Mouse (Mus musculus): ENCODE measurements around the gene Olfr1256.

Gene Olfr1256

DNA sequence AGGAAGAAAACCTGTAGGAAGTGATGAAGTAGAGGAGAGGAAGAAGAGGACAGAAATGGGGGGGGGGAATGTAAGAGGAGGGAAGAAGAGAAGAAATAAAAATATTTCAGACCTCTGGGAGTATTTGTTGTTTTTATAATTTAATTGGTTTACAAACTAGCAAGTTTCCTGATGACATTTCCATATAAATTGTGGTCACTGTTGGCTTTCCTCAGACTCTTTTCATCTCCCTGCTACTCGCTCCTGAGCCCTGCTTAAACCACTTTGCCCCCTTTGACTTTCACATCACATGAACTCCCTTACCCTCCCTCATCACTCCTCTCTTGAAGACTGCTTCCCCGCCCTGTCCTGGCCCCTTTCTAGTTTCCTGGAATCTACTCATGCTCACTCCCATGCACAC is at the start of gene Olfr1256:
Gene Olfr1256, minus strand, starts transcription at position 101 of the 400 bp plus-strand sequence.
- DNase-seq, result no peak

DNA sequence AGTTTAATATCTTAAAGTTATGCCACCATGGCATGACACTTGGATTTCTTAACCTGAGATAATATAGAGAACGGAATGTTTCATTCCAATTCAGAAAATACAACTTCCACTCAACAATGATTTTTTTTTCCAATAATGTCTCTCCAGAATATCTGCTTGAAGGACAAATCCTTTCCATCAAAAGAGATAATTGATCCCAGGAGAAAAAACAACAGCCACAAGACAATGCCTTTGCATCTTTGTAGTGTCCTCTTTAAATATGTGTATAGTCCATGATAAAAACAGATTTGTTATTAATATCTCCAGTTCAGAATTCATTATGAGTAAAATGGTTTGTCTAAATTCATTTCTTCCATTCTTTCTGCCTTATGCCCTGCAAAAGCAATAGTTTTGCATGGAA is 36.8 kb upstream of the Olfr1256 start, which contains the start of gene Olfr1257:
Gene Olfr1257, plus strand, starts transcription at position 301 of the 400 bp plus-strand sequence.
- no peak for DNase-seq

DNA sequence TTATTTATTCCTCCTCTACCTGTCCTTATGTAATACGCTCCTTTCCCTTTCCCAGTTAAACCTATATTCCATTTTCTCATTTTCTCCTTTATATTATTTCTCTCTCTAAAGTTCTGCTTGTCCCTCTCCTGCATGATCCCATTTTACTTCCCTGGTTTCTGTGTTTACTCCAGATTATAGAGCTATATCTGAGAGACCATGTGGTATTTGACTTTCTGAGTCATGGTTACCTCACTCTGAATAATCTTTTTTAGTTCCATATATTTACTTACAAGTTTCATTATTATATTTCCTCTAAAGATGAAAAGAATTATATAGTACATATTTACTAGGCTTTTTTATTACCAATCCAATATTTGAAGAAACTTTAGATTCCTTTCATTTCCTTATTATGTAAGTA is 7.9 kb upstream of the Olfr1256 start:
- DNase-seq, result no peak

DNA sequence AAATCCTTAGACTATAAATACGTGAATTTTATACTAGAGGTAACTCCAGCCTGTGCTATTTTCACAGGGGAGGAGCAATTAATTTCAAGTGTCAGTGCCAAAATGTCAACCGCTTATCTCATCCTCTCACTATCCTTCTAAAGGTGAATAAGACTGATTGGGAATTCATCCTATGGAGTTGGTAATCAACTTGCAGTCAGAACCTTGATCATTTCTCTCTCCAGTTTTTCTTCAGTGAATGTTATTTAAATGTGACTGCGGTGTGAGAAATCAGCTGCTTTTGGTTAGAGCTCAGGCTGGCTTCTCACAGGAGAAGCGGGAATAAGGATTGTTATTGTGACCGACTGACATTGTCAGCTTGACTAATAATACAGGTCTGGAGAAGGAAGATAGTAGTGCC is 6.8 kb upstream of the Olfr1256 start, which contains the start of gene Olfr48:
Gene Olfr48, minus strand, starts transcription at position 101 of the 400 bp plus-strand sequence.
- no peak for DNase-seq

- DNase-seq, result no peak
Measured at GRCm38 (mm10) chr2:89820216-89820615, 21.1 kb downstream of the Olfr1256 start.

DNA sequence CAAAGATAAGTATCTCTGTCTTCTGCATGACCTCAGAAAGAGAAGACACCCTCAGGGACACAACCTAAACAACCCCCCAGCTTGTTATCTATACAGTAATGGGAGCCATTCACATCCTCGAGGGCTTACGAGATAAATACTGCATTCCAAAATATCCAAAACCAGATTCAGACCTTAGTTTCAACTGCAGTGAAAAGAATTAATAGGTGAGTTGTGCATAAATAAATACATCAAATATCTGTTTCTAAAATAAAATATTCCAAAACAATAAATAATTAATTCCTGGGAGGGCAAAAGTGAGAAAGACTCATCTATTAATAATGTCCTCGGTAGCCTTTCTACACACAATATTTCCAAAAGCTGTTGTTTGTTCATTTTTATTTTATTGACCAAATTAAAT is 29.6 kb downstream of the Olfr1256 start, which contains the start of gene Olfr1255:
Gene Olfr1255, plus strand, starts transcription at position 301 of the 400 bp plus-strand sequence.
- DNase-seq, result no peak

DNA sequence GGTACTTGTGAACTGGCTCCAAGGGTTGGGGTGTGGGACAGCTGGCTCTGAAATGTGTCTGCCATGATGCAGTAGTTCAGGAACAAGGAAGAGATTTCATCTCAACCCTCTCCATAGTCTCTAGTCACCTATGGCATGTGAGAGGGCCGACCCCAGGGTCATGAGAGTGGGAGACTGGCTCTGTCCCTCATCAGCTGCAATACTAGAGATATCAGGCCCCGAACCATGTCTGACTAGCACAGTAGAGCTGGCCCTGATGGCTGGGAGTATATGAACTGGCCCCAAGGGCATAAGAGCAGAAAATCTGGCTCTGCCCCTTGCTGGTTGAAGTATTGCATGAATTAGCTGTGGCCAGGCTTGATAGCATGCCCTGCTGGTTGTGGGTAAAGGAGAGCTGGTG is 30.6 kb downstream of the Olfr1256 start:
- DNase-seq, result no peak

- DNase-seq, result no peak
Measured at GRCm38 (mm10) chr2:89799583-89799982, 41.8 kb downstream of the Olfr1256 start.

GRCm38 (mm10) chr2:89793519-89793918 is 47.8 kb downstream of the Olfr1256 start, which contains the start of gene Olfr1254:
Gene Olfr1254 (minus strand): TSS chr2:89793619.
- DNase-seq, result no peak
